Mouse (Mus musculus) MEL (cell line): ENCODE results near the gene Rnf166. TPM values are rescaled to one million over a fixed set of nuclear protein-coding genes. Genes with fewer than 3 reads are reported as not detected.

Experiments
- DNase-seq: peaks from one replicate; pipeline ENCODE4 v3.0.0; 2011; ENCODE audit warnings: low read depth, low spot score
- H3K27ac ChIP-seq: 2 replicates; pipeline ENCODE4 v1.5.1; 2012; ENCODE audit warnings: low read depth, mild to moderate bottlenecking, control low read depth, low read length, moderate library complexity; ENCODE audit not compliant: control insufficient read depth
- H3K27me3 ChIP-seq, 2 experiments: fragments of 150-350 bp in 1 of 2; sonication (generic) in 1 of 2; 2 replicates each; pipeline ENCODE4 v1.6.1; 2012; ENCODE audit warnings: low read length in 2 of 2, mild to moderate bottlenecking in 2 of 2, improper control_type of control experiment in 1 of 2, moderate library complexity in 1 of 2; ENCODE audit not compliant: insufficient read depth in 2 of 2, control insufficient read depth in 1 of 2
- H3K36me3 ChIP-seq, 2 experiments: 2 replicates each; pipeline ENCODE4 v1.6.1; 2012 to 2014; ENCODE audit warnings: low read length in 2 of 2, improper control_type of control experiment in 1 of 2, inconsistent platforms in 1 of 2, mild to moderate bottlenecking in 1 of 2; ENCODE audit not compliant: insufficient read depth in 2 of 2, control insufficient read depth in 1 of 2
- H3K4me1 ChIP-seq, 2 experiments: fragments of 150-350 bp in 1 of 2; sonication (generic) in 1 of 2; 2 replicates each; pipeline ENCODE4 v1.6.1; 2012; ENCODE audit warnings: low read length in 2 of 2, improper control_type of control experiment in 1 of 2, mild to moderate bottlenecking in 1 of 2; ENCODE audit not compliant: insufficient read depth in 2 of 2, control insufficient read depth in 1 of 2
- H3K4me3 ChIP-seq, 2 experiments: fragments of 150-350 bp in 1 of 2; sonication (generic) in 1 of 2; 2 replicates each; pipeline ENCODE4 v1.5.1; 2012; ENCODE audit warnings: low read depth in 2 of 2, low read length in 2 of 2, mild to moderate bottlenecking in 2 of 2, moderate library complexity in 2 of 2, control low read depth in 1 of 2, improper control_type of control experiment in 1 of 2; ENCODE audit not compliant: control insufficient read depth in 1 of 2, insufficient read depth in 1 of 2
- H3K79me2 ChIP-seq: 2 replicates; pipeline ENCODE4 v1.6.1; 2012; ENCODE audit warnings: mild to moderate bottlenecking, low read length, moderate library complexity; ENCODE audit not compliant: control insufficient read depth, poor library complexity, insufficient read depth
- H3K9ac ChIP-seq: 2 replicates; pipeline ENCODE4 v1.6.1; 2012; ENCODE audit warnings: low read depth, mild to moderate bottlenecking, control low read depth, low read length, moderate library complexity; ENCODE audit not compliant: control insufficient read depth, poor library complexity, severe bottlenecking
- H3K9me3 ChIP-seq: fragments of 150-350 bp; sonication (generic); replicated peaks from 2 replicates; pipeline ENCODE4 v1.6.1; 2012; ENCODE audit warnings: mild to moderate bottlenecking, low read length, improper control_type of control experiment, moderate library complexity; ENCODE audit not compliant: insufficient read depth
- BHLHE40 ChIP-seq: IDR thresholded peaks from 2 replicates; pipeline ENCODE4 v1.6.1; 2012; ENCODE audit warnings: low read depth, mild to moderate bottlenecking, inconsistent platforms, low read length, improper control_type of control experiment, borderline replicate concordance
- CTCF ChIP-seq, 3 experiments: IDR thresholded peaks in 2 of 3; conservative IDR thresholded peaks in 1 of 3; 2 replicates each; pipeline ENCODE4 v1.5.1; 2011 to 2012; ENCODE audit warnings: low read length in 3 of 3, low read depth in 2 of 3, mild to moderate bottlenecking in 2 of 3, improper control_type of control experiment in 1 of 3, inconsistent platforms in 1 of 3, mixed read lengths in 1 of 3, moderate library complexity in 1 of 3; ENCODE audit not compliant: control insufficient read depth in 1 of 3, insufficient read depth in 1 of 3, poor library complexity in 1 of 3, severe bottlenecking in 1 of 3
- ELF1 ChIP-seq: IDR thresholded peaks from 2 replicates; pipeline ENCODE4 v1.6.1; 2014; ENCODE audit warnings: low read depth, mild to moderate bottlenecking, inconsistent platforms, low read length, improper control_type of control experiment, moderate library complexity
- ETS1 ChIP-seq: IDR thresholded peaks from 2 replicates; pipeline ENCODE4 v1.6.1; 2012; ENCODE audit warnings: low read depth, mild to moderate bottlenecking, inconsistent platforms, low read length, improper control_type of control experiment, moderate library complexity
- GATA1 ChIP-seq: IDR thresholded peaks from 2 replicates; pipeline ENCODE4 v1.6.1; 2011; ENCODE audit warnings: low read depth, low read length, improper control_type of control experiment
- MAFK ChIP-seq: IDR thresholded peaks from 2 replicates; pipeline ENCODE4 v1.6.1; 2011; ENCODE audit warnings: low read depth, mild to moderate bottlenecking, low read length, improper control_type of control experiment, borderline replicate concordance
- MXI1 ChIP-seq: IDR thresholded peaks from 2 replicates; pipeline ENCODE4 v1.6.1; 2011; ENCODE audit warnings: mild to moderate bottlenecking, low read depth, low read length, improper control_type of control experiment
- MYC ChIP-seq: IDR thresholded peaks from 2 replicates; pipeline ENCODE4 v1.6.1; 2011; ENCODE audit warnings: low read depth, mild to moderate bottlenecking, low read length, improper control_type of control experiment, moderate library complexity
- NELFE ChIP-seq: IDR thresholded peaks from 2 replicates; pipeline ENCODE4 v1.6.1; 2011; ENCODE audit warnings: low read depth, low read length, improper control_type of control experiment
- NRF1 ChIP-seq: IDR thresholded peaks from 2 replicates; pipeline ENCODE4 v1.6.1; 2014; ENCODE audit warnings: low read depth, mild to moderate bottlenecking, inconsistent platforms, low read length, improper control_type of control experiment, moderate library complexity; ENCODE audit not compliant: poor library complexity, insufficient read depth, severe bottlenecking
- POLR2AphosphoS2 ChIP-seq: IDR thresholded peaks from 2 replicates; pipeline ENCODE4 v1.6.1; 2011; ENCODE audit warnings: low read length, improper control_type of control experiment
- RAD21 ChIP-seq: IDR thresholded peaks from 2 replicates; pipeline ENCODE4 v1.6.1; 2011; ENCODE audit warnings: mild to moderate bottlenecking, low read depth, low read length, improper control_type of control experiment
- SMC3 ChIP-seq: IDR thresholded peaks from 2 replicates; pipeline ENCODE4 v1.6.1; 2011; ENCODE audit warnings: low read depth, low read length, improper control_type of control experiment
- TAL1 ChIP-seq: IDR thresholded peaks from 2 replicates; pipeline ENCODE4 v1.6.1; 2012; ENCODE audit warnings: mild to moderate bottlenecking, inconsistent platforms, low read length, moderate library complexity, mixed read lengths
- TBP ChIP-seq: IDR thresholded peaks from 2 replicates; pipeline ENCODE4 v1.8.0; 2011; ENCODE audit warnings: low read depth, low read length, improper control_type of control experiment
- UBTF ChIP-seq: IDR thresholded peaks from 2 replicates; pipeline ENCODE4 v1.6.1; 2012; ENCODE audit warnings: low read depth, mild to moderate bottlenecking, inconsistent platforms, low read length, improper control_type of control experiment, moderate library complexity, borderline replicate concordance; ENCODE audit not compliant: insufficient read depth
- USF2 ChIP-seq, 2 experiments: IDR thresholded peaks; 2 replicates each; pipeline ENCODE4 v1.6.1; 2011 to 2012; ENCODE audit warnings: improper control_type of control experiment in 2 of 2, low read length in 2 of 2, borderline replicate concordance in 1 of 2, inconsistent platforms in 1 of 2, low read depth in 1 of 2, mild to moderate bottlenecking in 1 of 2; ENCODE audit not compliant: insufficient read depth in 1 of 2
- ZC3H11A ChIP-seq: IDR thresholded peaks from 2 replicates; pipeline ENCODE4 v1.6.1; 2012; ENCODE audit warnings: low read depth, mild to moderate bottlenecking, inconsistent platforms, low read length, improper control_type of control experiment
- ZKSCAN1 ChIP-seq: IDR thresholded peaks from 2 replicates; pipeline ENCODE4 v1.6.1; 2012; ENCODE audit warnings: low read depth, mild to moderate bottlenecking, inconsistent platforms, low read length, improper control_type of control experiment, moderate library complexity
- ZMIZ1 ChIP-seq: IDR thresholded peaks from 2 replicates; pipeline ENCODE4 v1.6.1; 2012; ENCODE audit warnings: low read depth, mild to moderate bottlenecking, inconsistent platforms, low read length, improper control_type of control experiment, moderate library complexity
- ZNF384 ChIP-seq: IDR thresholded peaks from 2 replicates; pipeline ENCODE4 v1.6.1; 2012; ENCODE audit warnings: low read depth, mild to moderate bottlenecking, inconsistent platforms, low read length, improper control_type of control experiment
- polyA plus RNA-seq, 2 experiments: library from polyadenylated mRNA; stranded (reverse) in 1 of 2; unstranded in 1 of 2; fragments of >175 nt in 1 of 2; fragments of >200 nt in 1 of 2; gene quantifications; 2 replicates each; pipeline versions ENCODE4 v1.2.1 to v1.2.4; 2012; ENCODE audit warnings: low replicate concordance in 2 of 2, low read depth in 1 of 2; ENCODE audit not compliant: insufficient read length in 2 of 2, insufficient read depth in 1 of 2, missing spikeins in 1 of 2
- total RNA-seq: library from RNA; depleted of rRNA; stranded (reverse); fragments of 300-350 nt; gene quantifications from 2 replicates; pipeline ENCODE4 v1.2.3, GENCODE M21; 2012

The Rnf166 gene
- total and polyA plus RNA-seq, 3 experiments = 18.6 to 37.7 TPM; not detected in 1

GRCm38 (mm10) chr8:122497912-122498311 is 22.0 kb upstream of the Rnf166 start:
- Histone ChIP-seq H3K4me1 (no peaks in the 10 kb centered on the region), H3K9me3 (no peaks in the 10 kb centered on the region), H3K36me3 (peaks cover 0 to 8% of the 10 kb centered on the region in 2 experiments; a peak in 2 of 4 replicates), H3K9ac (no peak overlapping the region)
- TF ChIP-seq SMC3 (no peak), MAFK (no peak), NELFE (no peak), NRF1 (no peak), ZKSCAN1 (no peak), TAL1 (no peak), RAD21 (peak; percentile 0; the same call in 1 of the 2 replicates), ZMIZ1 (no peak), ZC3H11A (no peak), CTCF (IDR thresholded peaks at IDR 0.05 in 2 of 3, conservative IDR thresholded peaks at IDR 0.05 in 1 of 3; ENCODE audit: control insufficient read depth in 1 of 3, insufficient read depth in 1 of 3, low read depth in 2 of 3, low read length in 3 of 3, poor library complexity in 1 of 3, severe bottlenecking in 1 of 3) (peak; percentile 42 to 51 (median 46)), GATA1 (no peak), UBTF (no peak), BHLHE40 (no peak)
- TF ChIP-seq, all 39 proteins: peak for 2
- Histone ChIP-seq H3K79me2 (no peaks in the 10 kb centered on the region), H3K27me3 (no peaks in the 10 kb centered on the region), H3K27ac (no peak overlapping the region), H3K4me3 (no peak overlapping the region)
- DNase-seq = no peak

DNA sequence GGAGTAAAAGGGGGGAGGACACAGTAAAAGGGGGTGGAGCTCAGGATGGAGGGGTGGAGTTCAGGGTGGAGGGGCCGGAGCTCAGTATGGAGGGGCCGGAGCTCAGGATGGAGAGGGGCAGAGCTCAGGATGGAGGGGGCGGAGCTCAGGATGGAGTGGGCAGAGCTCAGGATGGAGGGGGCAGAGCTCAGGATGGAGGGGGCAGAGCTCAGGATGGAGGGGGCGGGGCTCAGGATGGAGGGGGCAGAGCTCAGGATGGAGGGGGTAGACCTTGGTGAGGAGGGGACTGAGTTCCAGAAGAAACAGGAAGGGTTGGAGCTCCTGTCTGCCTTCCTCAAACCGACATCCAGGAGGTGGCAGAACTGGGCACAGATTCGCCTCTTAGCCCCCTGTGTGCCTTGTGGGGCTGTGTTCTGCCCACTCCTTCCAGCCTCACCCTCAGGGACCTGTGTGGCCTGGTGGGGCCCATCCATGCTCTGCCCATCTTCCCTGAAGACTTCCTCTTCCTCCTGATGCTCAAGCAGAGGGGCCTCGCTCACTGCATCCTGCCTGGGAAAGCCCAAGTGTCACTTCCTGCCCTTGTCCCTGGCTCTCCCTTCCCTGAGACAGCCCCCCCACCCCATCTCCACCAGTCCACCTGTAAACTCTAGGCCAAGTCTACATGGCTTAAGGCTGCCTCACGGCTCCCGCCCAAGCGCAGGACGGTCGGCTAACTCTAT is 21.3 kb upstream of the Rnf166 start:
- H3K4me1 ChIP-seq = no peaks in the 10 kb centered on the region
- H3K9me3 ChIP-seq = no peaks in the 10 kb centered on the region
- H3K79me2 ChIP-seq = no peaks in the 10 kb centered on the region
- H3K36me3 ChIP-seq = peaks cover 0 to 7% of the 10 kb centered on the region in 2 experiments; a peak in 2 of 4 replicates
- TF ChIP-seq ZC3H11A (no peak), ZNF384 (no peak), POLR2AphosphoS2 (no peak), CTCF (IDR thresholded peaks at IDR 0.05 in 2 of 3, conservative IDR thresholded peaks at IDR 0.05 in 1 of 3; ENCODE audit: control insufficient read depth in 1 of 3, insufficient read depth in 1 of 3, low read depth in 2 of 3, low read length in 3 of 3, poor library complexity in 1 of 3, severe bottlenecking in 1 of 3) (no peak), ETS1 (no peak), ELF1 (no peak), BHLHE40 (no peak), TBP (no peak), NRF1 (no peak), MYC (no peak), MXI1 (no peak), USF2 (IDR thresholded peaks at IDR 0.05; ENCODE audit: borderline replicate concordance in 1 of 2, insufficient read depth in 1 of 2, low read depth in 1 of 2, low read length in 2 of 2) (no peak)
- no peak for DNase-seq
- H3K27ac ChIP-seq = no peak overlapping the region
- H3K4me3 ChIP-seq = no peak overlapping the region
- no peaks in the 10 kb centered on the region for H3K27me3 ChIP-seq
- H3K9ac ChIP-seq = no peak overlapping the region
